Mouse (Mus musculus): ENCODE results near the gene H2-T22. TPM values are rescaled to one million over a fixed set of nuclear protein-coding genes. Genes with fewer than 3 reads are reported as not detected.

H2-T22 gene
- polyA plus RNA-seq, 1 experiment from 2014 or later = 8.9 TPM

DNA sequence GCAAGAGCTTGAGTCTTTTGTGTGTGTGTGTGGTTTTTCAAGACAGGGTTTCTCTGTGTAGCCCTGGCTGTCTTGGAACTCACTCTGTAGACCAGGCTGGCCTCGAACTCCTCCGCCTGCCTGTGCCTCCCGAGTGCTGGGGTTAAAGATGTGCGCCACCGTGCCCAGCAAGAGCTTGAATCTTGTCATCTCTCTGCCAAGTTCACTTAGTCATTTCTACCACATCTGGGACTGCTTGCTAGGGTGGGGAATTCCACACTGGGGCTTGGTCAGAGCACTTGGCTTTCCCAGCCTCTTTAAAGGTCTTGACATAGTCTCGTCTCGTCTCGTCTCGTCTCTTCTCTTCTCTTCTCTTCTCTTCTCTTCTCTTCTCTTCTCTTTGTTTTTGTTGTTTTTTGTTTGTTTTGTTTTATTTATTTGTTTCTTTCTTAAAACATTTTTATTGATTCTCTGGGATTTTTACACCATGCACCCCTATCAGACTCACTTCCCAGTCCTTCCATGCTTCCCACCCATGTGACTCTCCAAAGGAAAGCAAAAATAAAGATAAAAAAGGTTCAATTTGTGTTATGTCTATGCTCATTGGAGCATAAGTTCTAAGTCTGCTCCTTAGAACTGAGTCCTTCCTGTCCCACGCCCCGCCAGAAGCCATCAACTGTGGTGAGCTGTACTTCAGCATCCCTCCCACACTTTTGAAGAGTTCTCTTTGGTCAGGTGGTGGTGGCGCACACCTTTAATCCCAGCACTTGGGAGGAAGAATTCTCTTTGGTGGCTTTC, 41.2 kb downstream of the H2-T22 start:
- WGBS = 97% methylated on average over 12 of the region's 12 CpGs
- Histone ChIP-seq H3K27ac (no peak overlapping the region), H3K4me1 (replicated peaks) (peaks cover 4% of the 10 kb centered on the region), H3K9me3 (peaks cover 12% of the 10 kb centered on the region; the same call in 1 of the 2 replicates), H3K4me3 (no peak overlapping the region), H3K36me3 (peaks cover 12% of the 10 kb centered on the region), H3K27me3 (ENCODE audit: insufficient read depth, poor library complexity, severe bottlenecking) (no peaks in the 10 kb centered on the region)
- no peak for DNase-seq (ENCODE audit: low spot score)

DNA sequence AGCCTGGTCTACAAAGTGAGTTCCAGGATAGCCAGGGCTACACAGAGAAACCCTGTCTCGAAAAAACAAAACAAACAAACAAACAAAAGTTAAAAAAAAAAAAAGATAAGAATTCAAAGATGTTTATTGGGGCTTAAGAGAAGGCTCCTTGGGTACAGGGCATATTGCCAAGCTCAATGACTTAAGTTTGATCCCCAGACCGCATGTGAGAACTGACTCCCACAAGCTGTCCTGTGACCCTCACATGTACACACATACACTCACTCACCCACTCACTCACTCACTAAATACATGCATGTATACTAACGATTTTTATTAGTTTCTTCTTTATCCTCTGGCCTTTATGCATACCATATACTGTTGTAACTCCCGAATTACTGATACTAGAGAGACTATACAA, 42.2 kb downstream of the H2-T22 start:
- no peak overlapping the region for H3K4me3 ChIP-seq
- no peak overlapping the region for H3K27ac ChIP-seq
- peaks cover 7% of the 10 kb centered on the region; the same call in 1 of the 2 replicates for H3K36me3 ChIP-seq
- DNase-seq (ENCODE audit: low spot score) = no peak
- H3K4me1 ChIP-seq (replicated peaks) = peaks cover 12% of the 10 kb centered on the region
- H3K9me3 ChIP-seq = peaks cover 7% of the 10 kb centered on the region; the same call in 1 of the 2 replicates
- no peaks in the 10 kb centered on the region for H3K27me3 ChIP-seq (ENCODE audit: insufficient read depth, poor library complexity, severe bottlenecking)
- WGBS = 89% methylated on average over 4 of the region's 4 CpGs

DNA sequence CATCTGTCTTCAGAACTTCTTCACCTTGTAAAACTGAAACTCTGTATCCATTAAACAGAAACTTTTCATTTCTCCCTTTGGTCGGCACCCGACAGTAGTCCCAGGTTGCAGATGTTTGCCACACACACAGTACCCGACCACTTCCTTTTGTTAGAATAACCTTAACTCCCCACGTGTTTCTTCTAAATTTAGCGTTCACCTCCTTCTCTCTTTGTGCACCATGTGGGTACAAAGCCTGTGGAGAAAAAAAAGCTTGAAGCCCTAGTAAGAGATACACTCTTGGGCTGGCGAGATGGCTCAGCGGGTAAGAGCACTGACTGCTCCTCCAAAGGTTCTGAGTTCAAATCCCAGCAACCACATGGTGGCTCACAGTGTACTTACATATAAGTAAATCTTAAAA, 43.2 kb downstream of the H2-T22 start:
- peaks cover 4% of the 10 kb centered on the region; the same call in 1 of the 2 replicates for H3K9me3 ChIP-seq
- no peak for DNase-seq (ENCODE audit: low spot score)
- 92% methylated on average over 7 of the region's 7 CpGs for WGBS
- H3K27ac ChIP-seq = no peak overlapping the region
- no peak overlapping the region for H3K4me3 ChIP-seq
- H3K4me1 ChIP-seq (replicated peaks) = peaks cover 18% of the 10 kb centered on the region
- H3K27me3 ChIP-seq (ENCODE audit: insufficient read depth, poor library complexity, severe bottlenecking) = no peaks in the 10 kb centered on the region
- H3K36me3 ChIP-seq = peaks cover 7% of the 10 kb centered on the region; the same call in 1 of the 2 replicates

GRCm38 (mm10) chr17:35998545-35999305, 43.8 kb downstream of the H2-T22 start:
- Histone ChIP-seq H3K27me3 (ENCODE audit: insufficient read depth, poor library complexity, severe bottlenecking) (no peaks in the 10 kb centered on the region), H3K27ac (no peak overlapping the region), H3K4me3 (no peak overlapping the region), H3K36me3 (peaks cover 7% of the 10 kb centered on the region; the same call in 1 of the 2 replicates), H3K9me3 (peaks cover 4% of the 10 kb centered on the region; the same call in 1 of the 2 replicates), H3K4me1 (replicated peaks) (peaks cover 18% of the 10 kb centered on the region)
- no peak for DNase-seq (ENCODE audit: low spot score)
- WGBS = 88% methylated on average over 6 of the region's 6 CpGs

GRCm38 (mm10) chr17:35997713-35998510, 44.6 kb downstream of the H2-T22 start:
- WGBS = 62% methylated on average over 12 of the region's 12 CpGs
- Histone ChIP-seq H3K27me3 (ENCODE audit: insufficient read depth, poor library complexity, severe bottlenecking) (no peaks in the 10 kb centered on the region), H3K27ac (no peak overlapping the region), H3K4me1 (replicated peaks) (peaks cover 18% of the 10 kb centered on the region), H3K9me3 (peaks cover 4% of the 10 kb centered on the region; the same call in 1 of the 2 replicates), H3K4me3 (no peak overlapping the region), H3K36me3 (peaks cover 3% of the 10 kb centered on the region; the same call in 1 of the 2 replicates)
- no peak for DNase-seq (ENCODE audit: low spot score)

DNA sequence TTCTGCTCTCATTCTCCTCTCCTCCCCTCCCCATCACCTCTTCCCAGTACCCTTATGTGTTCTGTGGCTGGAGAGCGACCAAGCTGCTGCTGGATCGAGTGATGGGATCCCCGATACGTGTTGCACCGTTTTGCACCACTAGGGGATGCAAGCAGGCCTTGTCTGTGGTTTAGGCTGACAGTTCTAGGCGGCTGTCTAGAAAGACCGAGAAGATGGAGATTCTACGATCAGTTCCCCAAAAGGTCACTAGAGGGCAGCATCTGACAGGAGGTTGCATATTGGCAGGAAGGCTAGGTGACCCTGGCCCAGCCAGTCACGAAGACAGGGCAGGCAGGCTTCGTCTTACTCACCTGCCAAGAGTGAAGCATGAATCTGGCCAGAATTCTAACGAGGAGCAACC, 45.6 kb downstream of the H2-T22 start:
- Histone ChIP-seq H3K27me3 (ENCODE audit: insufficient read depth, poor library complexity, severe bottlenecking) (no peaks in the 10 kb centered on the region), H3K36me3 (peaks cover 3% of the 10 kb centered on the region; the same call in 1 of the 2 replicates), H3K4me1 (replicated peaks) (peaks cover 18% of the 10 kb centered on the region), H3K27ac (no peak overlapping the region), H3K9me3 (peaks cover 3% of the 10 kb centered on the region; the same call in 1 of the 2 replicates), H3K4me3 (no peak overlapping the region)
- DNase-seq (ENCODE audit: low spot score) = peak; percentile 93
- WGBS = 6% methylated on average over 11 of the region's 11 CpGs

GRCm38 (mm10) chr17:35994879-35995240, 47.7 kb downstream of the H2-T22 start:
- Histone ChIP-seq H3K9me3 (no peaks in the 10 kb centered on the region), H3K4me1 (replicated peaks) (peaks cover 18% of the 10 kb centered on the region), H3K4me3 (peak overlapping the region; percentile 63), H3K27me3 (ENCODE audit: insufficient read depth, poor library complexity, severe bottlenecking) (no peaks in the 10 kb centered on the region), H3K36me3 (peaks cover 2% of the 10 kb centered on the region), H3K27ac (peak overlapping the region; percentile 81)
- peak; percentile 20 for DNase-seq (ENCODE audit: low spot score)
- WGBS = 5% methylated on average over 14 of the region's 14 CpGs

GRCm38 (mm10) chr17:35994175-35994878, 48.2 kb downstream of the H2-T22 start:
- WGBS = 4% methylated on average over 31 of the region's 31 CpGs
- Histone ChIP-seq H3K27ac (peak overlapping the region; percentile 81), H3K4me3 (peak overlapping the region; percentile 63), H3K36me3 (peaks cover 8% of the 10 kb centered on the region), H3K27me3 (ENCODE audit: insufficient read depth, poor library complexity, severe bottlenecking) (no peaks in the 10 kb centered on the region), H3K9me3 (no peaks in the 10 kb centered on the region), H3K4me1 (replicated peaks) (peaks cover 18% of the 10 kb centered on the region)
- peak; percentile 76 for DNase-seq (ENCODE audit: low spot score)

DNA sequence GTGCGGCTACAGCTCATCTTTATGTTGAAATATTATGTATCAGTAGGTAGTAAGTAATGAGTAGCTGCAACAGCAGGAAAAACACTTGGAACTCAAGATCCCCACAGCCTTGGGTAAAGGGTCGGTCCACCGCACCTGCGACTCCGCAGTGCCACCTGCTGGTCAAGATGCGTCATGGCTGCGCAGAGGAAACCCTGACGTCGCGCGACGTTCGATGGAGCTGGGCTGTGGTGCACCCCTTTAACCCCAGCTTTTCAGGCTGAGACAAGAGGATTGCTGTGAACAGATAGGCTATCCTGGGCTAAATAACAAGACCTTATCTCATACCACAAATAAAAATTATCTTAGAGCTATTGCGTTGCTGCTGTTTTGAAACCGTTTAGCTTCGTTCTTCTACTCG, 48.9 kb downstream of the H2-T22 start:
- H3K4me3 ChIP-seq = peak overlapping the region; percentile 39; the same call in 1 of the 2 replicates
- no peaks in the 10 kb centered on the region for H3K27me3 ChIP-seq (ENCODE audit: insufficient read depth, poor library complexity, severe bottlenecking)
- H3K9me3 ChIP-seq = no peaks in the 10 kb centered on the region
- peaks cover 14% of the 10 kb centered on the region for H3K36me3 ChIP-seq
- peaks cover 18% of the 10 kb centered on the region for H3K4me1 ChIP-seq (replicated peaks)
- peak; percentile 87 for DNase-seq (ENCODE audit: low spot score)
- no peak overlapping the region for H3K27ac ChIP-seq
- WGBS = 7% methylated on average over 17 of the region's 17 CpGs

- peaks cover 33% of the 10 kb centered on the region for H3K36me3 ChIP-seq
- H3K9me3 ChIP-seq = no peaks in the 10 kb centered on the region
- H3K27me3 ChIP-seq (ENCODE audit: insufficient read depth, poor library complexity, severe bottlenecking) = no peaks in the 10 kb centered on the region
- DNase-seq (ENCODE audit: low spot score) = no peak
- H3K4me3 ChIP-seq = no peak overlapping the region
- 52% methylated on average over 10 of the region's 10 CpGs for WGBS
- no peak overlapping the region for H3K27ac ChIP-seq
- peaks cover 15% of the 10 kb centered on the region for H3K4me1 ChIP-seq (replicated peaks)
These were observed 50.8 kb downstream of the H2-T22 start for GRCm38 (mm10) chr17:35991781-35992180.

Measured in hindbrain, embryonic 10.5 days (tissue).